Mouse (Mus musculus): Measurements from ENCODE around the gene Angptl8. TPM values are rescaled to one million over a fixed set of nuclear protein-coding genes. Genes with fewer than 3 reads are reported as not detected.

Angptl8 gene
- polyA plus RNA-seq, 1 experiment from 2014 or later = 74.6 TPM

DNA sequence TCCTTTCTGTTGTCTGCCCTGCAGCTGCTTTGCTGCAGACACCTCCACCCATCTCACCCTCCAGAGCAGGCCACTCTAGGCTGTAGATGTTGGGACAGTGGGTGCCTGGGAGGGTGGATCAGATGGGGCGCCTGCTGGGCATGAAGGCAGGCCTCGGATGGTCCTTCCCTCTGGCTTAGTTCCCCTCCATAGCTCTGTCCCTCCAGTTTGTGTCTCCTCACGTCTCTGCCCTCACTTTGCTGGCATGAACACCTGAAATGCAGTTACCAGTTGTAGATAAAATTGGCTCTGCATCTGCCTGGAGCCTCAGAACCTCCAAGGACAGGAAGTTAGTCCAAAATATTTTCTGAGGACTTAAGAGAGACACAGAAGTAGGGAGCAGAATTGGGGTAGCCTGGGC lies 38.4 kb upstream of the Angptl8 start:
- no peak overlapping the region for H3K4me3 ChIP-seq (ENCODE audit: low read depth, low read length)
- H3K9me3 ChIP-seq (ENCODE audit: low read length) = no peaks in the 10 kb centered on the region
- H3K9ac ChIP-seq (replicated peaks) = no peak overlapping the region; the same call in 1 of the 2 replicates
- no peaks in the 10 kb centered on the region for H3K27me3 ChIP-seq (ENCODE audit: insufficient read depth, low read length)
- no peak for ATAC-seq
- TF ChIP-seq EP300 (IDR thresholded peaks at IDR 0.05; ENCODE audit: low read depth) = no peak
- TF ChIP-seq CTCF (IDR thresholded peaks at IDR 0.05; ENCODE audit: low read depth) = no peak
- 0 out of 2 replicates have a peak, but pooled peaks cover 6% of the 10 kb centered on the region for H3K36me3 ChIP-seq (replicated peaks; ENCODE audit: insufficient read depth, low read length)
- H3K4me1 ChIP-seq (ENCODE audit: insufficient read depth) = peaks cover 23% of the 10 kb centered on the region; the same call in 1 of the 2 replicates
- H3K27ac ChIP-seq (ENCODE audit: low read depth) = no peak overlapping the region
- WGBS (ENCODE audit: insufficient replicate concordance) = 44% methylated on average over 3 of the region's 3 CpGs
- peak overlapping the region; percentile 22; the same call in 1 of the 2 replicates for H3K4me2 ChIP-seq (ENCODE audit: low read depth, low read length)
- DNase-seq = no peak

GRCm38 (mm10) chr9:21797921-21798344 lies 37.4 kb upstream of the Angptl8 start:
- peak overlapping the region; percentile 76 for H3K4me3 ChIP-seq (ENCODE audit: low read depth, low read length)
- no peaks in the 10 kb centered on the region for H3K9me3 ChIP-seq (ENCODE audit: low read length)
- ATAC-seq = peak; percentile 46
- peak overlapping the region; percentile 85 for H3K4me2 ChIP-seq (ENCODE audit: low read depth, low read length)
- peaks cover 20% of the 10 kb centered on the region; the same call in 1 of the 2 replicates for H3K4me1 ChIP-seq (ENCODE audit: insufficient read depth)
- H3K36me3 ChIP-seq (replicated peaks; ENCODE audit: insufficient read depth, low read length) = 0 out of 2 replicates have a peak, but pooled peaks cover 6% of the 10 kb centered on the region
- no peaks in the 10 kb centered on the region for H3K27me3 ChIP-seq (ENCODE audit: insufficient read depth, low read length)
- peak; percentile 64 for DNase-seq
- WGBS (ENCODE audit: insufficient replicate concordance) = under 1% methylated on average over 23 of the region's 26 CpGs
- peak overlapping the region; percentile 89 for H3K27ac ChIP-seq (ENCODE audit: low read depth)
- H3K9ac ChIP-seq (replicated peaks) = peak overlapping the region; percentile 86
- TF ChIP-seq CTCF (IDR thresholded peaks at IDR 0.05; ENCODE audit: low read depth) (no peak), EP300 (IDR thresholded peaks at IDR 0.05; ENCODE audit: low read depth) (no peak)

GRCm38 (mm10) chr9:21798345-21799009 lies 36.8 kb upstream of the Angptl8 start, which contains the start of gene Kank2:
Gene Kank2, minus strand, starts transcription at chr9:21798744.
- Histone ChIP-seq H3K9ac (replicated peaks) (peak within 1 kb of the TSS; percentile 86), H3K4me2 (ENCODE audit: low read depth, low read length) (peak within 1 kb of the TSS; percentile 85), H3K27ac (ENCODE audit: low read depth) (peak within 1 kb of the TSS; percentile 89), H3K4me3 (ENCODE audit: low read depth, low read length) (peak within 1 kb of the TSS; percentile 76), H3K27me3 (ENCODE audit: insufficient read depth, low read length) (no peaks in the 10 kb centered on the region), H3K36me3 (replicated peaks; ENCODE audit: insufficient read depth, low read length) (0 out of 2 replicates have a peak, but pooled peaks cover 6% of the 10 kb centered on the region), H3K4me1 (ENCODE audit: insufficient read depth) (peaks cover 20% of the 10 kb centered on the region; the same call in 1 of the 2 replicates), H3K9me3 (ENCODE audit: low read length) (no peaks in the 10 kb centered on the region)
- under 1% methylated on average over 49 of the region's 52 CpGs for WGBS (ENCODE audit: insufficient replicate concordance)
- no peak for TF ChIP-seq CTCF (IDR thresholded peaks at IDR 0.05; ENCODE audit: low read depth)
- TF ChIP-seq EP300 (IDR thresholded peaks at IDR 0.05; ENCODE audit: low read depth) = no peak
- ATAC-seq = peak; percentile 89
- DNase-seq = peak; percentile 89

- no peaks in the 10 kb centered on the region for H3K9me3 ChIP-seq (ENCODE audit: low read length)
- H3K9ac ChIP-seq (replicated peaks) = no peak overlapping the region; the same call in 1 of the 2 replicates
- H3K36me3 ChIP-seq (replicated peaks; ENCODE audit: insufficient read depth, low read length) = 0 out of 2 replicates have a peak, but pooled peaks cover 6% of the 10 kb centered on the region
- peak; percentile 48; the same call in 1 of the 2 replicates for TF ChIP-seq EP300 (IDR thresholded peaks at IDR 0.05; ENCODE audit: low read depth)
- no peak for TF ChIP-seq CTCF (IDR thresholded peaks at IDR 0.05; ENCODE audit: low read depth)
- DNase-seq = no peak
- peak; percentile 30 for ATAC-seq
- WGBS (ENCODE audit: insufficient replicate concordance) = 47% methylated on average over 3 of the region's 3 CpGs
- peaks cover 20% of the 10 kb centered on the region; the same call in 1 of the 2 replicates for H3K4me1 ChIP-seq (ENCODE audit: insufficient read depth)
- H3K27ac ChIP-seq (ENCODE audit: low read depth) = peak overlapping the region; percentile 89
- peak overlapping the region; percentile 76 for H3K4me3 ChIP-seq (ENCODE audit: low read depth, low read length)
- H3K4me2 ChIP-seq (ENCODE audit: low read depth, low read length) = peak overlapping the region; percentile 85
- H3K27me3 ChIP-seq (ENCODE audit: insufficient read depth, low read length) = no peaks in the 10 kb centered on the region
These were observed 36.3 kb upstream of the Angptl8 start for GRCm38 (mm10) chr9:21799010-21799350.

DNA sequence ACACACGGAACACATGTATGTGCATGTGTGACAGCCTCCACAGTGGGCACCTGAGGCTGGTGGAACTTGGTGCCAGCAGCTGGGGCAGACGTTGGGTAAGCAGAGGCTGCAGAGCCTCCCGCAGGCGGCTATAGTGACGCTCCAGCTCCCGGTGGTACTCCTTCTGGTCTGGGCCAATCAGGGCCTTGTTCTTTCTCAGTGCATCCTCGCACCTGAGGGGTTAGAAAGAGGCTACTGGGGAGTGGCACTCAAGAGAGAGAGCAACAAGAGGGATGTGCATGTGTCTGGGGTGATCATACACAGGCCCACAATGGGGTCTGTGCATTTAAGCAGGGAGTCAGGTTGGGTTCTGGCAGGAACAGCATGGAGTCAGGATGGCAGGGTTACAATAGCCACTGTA lies 34.2 kb upstream of the Angptl8 start:
- no peaks in the 10 kb centered on the region for H3K36me3 ChIP-seq (replicated peaks; ENCODE audit: insufficient read depth, low read length)
- H3K27me3 ChIP-seq (ENCODE audit: insufficient read depth, low read length) = no peaks in the 10 kb centered on the region
- H3K4me3 ChIP-seq (ENCODE audit: low read depth, low read length) = no peak overlapping the region
- H3K4me1 ChIP-seq (ENCODE audit: insufficient read depth) = peaks cover 29% of the 10 kb centered on the region; the same call in 1 of the 2 replicates
- H3K4me2 ChIP-seq (ENCODE audit: low read depth, low read length) = no peak overlapping the region
- DNase-seq (no peak), ATAC-seq (no peak)
- WGBS (ENCODE audit: insufficient replicate concordance) = 83% methylated on average over 7 of the region's 7 CpGs
- TF ChIP-seq CTCF (IDR thresholded peaks at IDR 0.05; ENCODE audit: low read depth) (no peak), EP300 (IDR thresholded peaks at IDR 0.05; ENCODE audit: low read depth) (no peak)
- H3K9ac ChIP-seq (replicated peaks) = no peak overlapping the region
- H3K9me3 ChIP-seq (ENCODE audit: low read length) = no peaks in the 10 kb centered on the region
- no peak overlapping the region for H3K27ac ChIP-seq (ENCODE audit: low read depth)

GRCm38 (mm10) chr9:21801591-21801990 lies 33.7 kb upstream of the Angptl8 start:
- Histone ChIP-seq H3K4me1 (ENCODE audit: insufficient read depth) (peaks cover 25% of the 10 kb centered on the region; the same call in 1 of the 2 replicates), H3K9ac (replicated peaks) (no peak overlapping the region), H3K4me2 (ENCODE audit: low read depth, low read length) (no peak overlapping the region), H3K36me3 (replicated peaks; ENCODE audit: insufficient read depth, low read length) (no peaks in the 10 kb centered on the region), H3K27me3 (ENCODE audit: insufficient read depth, low read length) (no peaks in the 10 kb centered on the region), H3K27ac (ENCODE audit: low read depth) (no peak overlapping the region), H3K4me3 (ENCODE audit: low read depth, low read length) (no peak overlapping the region), H3K9me3 (ENCODE audit: low read length) (no peaks in the 10 kb centered on the region)
- TF ChIP-seq CTCF (IDR thresholded peaks at IDR 0.05; ENCODE audit: low read depth) = no peak
- TF ChIP-seq EP300 (IDR thresholded peaks at IDR 0.05; ENCODE audit: low read depth) = no peak
- 81% methylated on average over 7 of the region's 7 CpGs for WGBS (ENCODE audit: insufficient replicate concordance)
- DNase-seq (no peak), ATAC-seq (no peak)

All from liver, postnatal 0 days (tissue).